Mouse (Mus musculus) lung, embryonic 14.5 days (tissue): ENCODE data around the gene Adam1a. TPM values are rescaled to one million over a fixed set of nuclear protein-coding genes. Genes with fewer than 3 reads are reported as not detected.

Source experiments
- ATAC-seq: fragments of 200-750 bp; cut with Nextera tagmentation; 2 replicates; pipeline ENCODE4 v1.8.0; 2017; ENCODE audit warnings: mild to moderate bottlenecking, moderate TSS enrichment, moderate library complexity; ENCODE audit not compliant: insufficient read depth
- DNase-seq: peaks from one replicate; pipeline ENCODE4 v3.0.0-alpha.2; 2015
- H3K27ac ChIP-seq: fragments of 300-500 bp; sonication (generic); 2 replicates; pipeline ENCODE4 v1.5.1; 2014; ENCODE audit warnings: low read depth, mild to moderate bottlenecking, moderate library complexity
- H3K27me3 ChIP-seq: fragments of 300-500 bp; sonication (generic); 2 replicates; pipeline ENCODE4 v1.6.1; 2014; ENCODE audit warnings: low read length, control low read depth; ENCODE audit not compliant: insufficient read depth
- H3K36me3 ChIP-seq: fragments of 300-500 bp; sonication (generic); 2 replicates; pipeline ENCODE4 v1.6.1; 2014; ENCODE audit warnings: control low read depth; ENCODE audit not compliant: insufficient read depth
- H3K4me1 ChIP-seq: fragments of 300-500 bp; sonication (generic); 2 replicates; pipeline ENCODE4 v1.6.1; 2014; ENCODE audit warnings: antibody characterized with exemption, control low read depth; ENCODE audit not compliant: insufficient read depth
- H3K4me2 ChIP-seq: fragments of 300-500 bp; sonication (generic); 2 replicates; pipeline ENCODE4 v1.6.1; 2014; ENCODE audit warnings: mild to moderate bottlenecking
- H3K4me3 ChIP-seq: fragments of 300-500 bp; sonication (generic); 2 replicates; pipeline ENCODE4 v1.5.1; 2014; ENCODE audit warnings: low read depth, low read length
- H3K9ac ChIP-seq: fragments of 300-500 bp; sonication (generic); 2 replicates; pipeline ENCODE4 v1.6.1; 2014
- H3K9me3 ChIP-seq: fragments of 300-500 bp; sonication (generic); 2 replicates; pipeline ENCODE4 v1.6.1; 2016; ENCODE audit warnings: low read depth, low read length, control low read depth
- CTCF ChIP-seq: IDR thresholded peaks from 2 replicates; pipeline ENCODE4 v1.5.1; 2016; ENCODE audit warnings: antibody characterized with exemption, low read depth
- WGBS: fragments of 180-500 bp; shearing (Covaris S2); extraction: QIAGEN DNeasy Blood & Tissue Kit; methylation state at CpG from one replicate; pipeline ENCODE4 v1.1.7; 2014; 5-methylcytosine and 5-hydroxymethylcytosine counted together
- polyA plus RNA-seq: library from polyadenylated mRNA; unstranded; fragments of >200 nt; fragmentation: Nextera tagmentation; extraction: Ambion mirVana; gene quantifications from 2 replicates; pipeline ENCODE4 v1.2.1, GENCODE M21; 2014

Adam1a gene
- polyA plus RNA-seq, 1 experiment from 2014 or later = 1.7 TPM

DNA sequence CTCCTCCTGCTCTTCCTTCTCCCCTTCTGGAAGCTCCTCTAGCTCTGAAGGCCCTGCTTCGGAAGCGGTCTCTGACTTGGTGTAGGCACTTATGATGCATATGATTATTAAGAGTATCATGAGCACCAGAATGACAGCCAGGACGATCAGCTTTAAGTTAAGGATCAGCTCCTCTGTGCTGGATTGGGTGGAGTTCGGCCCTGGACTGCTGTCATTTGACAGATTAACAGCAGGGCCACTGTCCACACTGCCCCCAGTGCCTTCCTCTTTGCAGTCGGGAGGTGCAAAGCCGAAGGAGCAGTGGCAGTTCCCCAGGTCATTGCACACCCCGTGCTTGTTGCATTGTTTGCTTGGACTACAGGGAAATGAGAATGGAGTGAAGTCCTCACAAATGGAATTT, 44.6 kb downstream of the Adam1a start:
- H3K9ac ChIP-seq = no peak overlapping the region
- no peak overlapping the region for H3K4me2 ChIP-seq
- H3K4me3 ChIP-seq = no peak overlapping the region
- no peaks in the 10 kb centered on the region for H3K27me3 ChIP-seq
- no peak for DNase-seq
- no peaks in the 10 kb centered on the region for H3K4me1 ChIP-seq
- no peaks in the 10 kb centered on the region for H3K9me3 ChIP-seq
- H3K36me3 ChIP-seq = no peaks in the 10 kb centered on the region
- no peak for ATAC-seq
- no peak for TF ChIP-seq CTCF
- 57% methylated on average over 7 of the region's 7 CpGs for WGBS
- H3K27ac ChIP-seq = no peak overlapping the region

DNA sequence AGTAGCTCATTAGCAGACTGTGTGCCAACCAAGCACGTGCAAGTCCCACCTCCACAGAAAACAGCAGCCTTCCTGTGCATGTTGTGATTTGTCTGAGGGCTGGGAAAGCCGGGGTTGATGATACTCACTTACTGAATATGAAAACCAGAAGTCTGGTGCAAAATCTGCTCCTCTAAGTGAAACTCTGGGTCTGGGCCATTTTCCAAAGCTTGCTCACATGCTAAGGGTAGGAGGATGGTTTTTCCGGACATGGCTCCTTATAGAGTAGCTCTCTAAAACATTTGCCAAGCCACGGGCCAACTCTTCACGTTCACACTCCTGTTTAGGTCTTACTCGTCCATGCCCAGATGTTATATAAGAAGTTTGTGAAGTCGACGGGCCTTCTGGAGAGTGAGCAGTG, 52.0 kb downstream of the Adam1a start:
- no peak overlapping the region for H3K9ac ChIP-seq
- no peak overlapping the region for H3K4me3 ChIP-seq
- no peak overlapping the region for H3K27ac ChIP-seq
- ATAC-seq = no peak
- H3K27me3 ChIP-seq = no peaks in the 10 kb centered on the region
- no peaks in the 10 kb centered on the region for H3K4me1 ChIP-seq
- 63% methylated on average over 8 of the region's 8 CpGs for WGBS
- no peak for TF ChIP-seq CTCF
- no peaks in the 10 kb centered on the region for H3K36me3 ChIP-seq
- no peak overlapping the region for H3K4me2 ChIP-seq
- DNase-seq = no peak
- H3K9me3 ChIP-seq = no peaks in the 10 kb centered on the region

DNA sequence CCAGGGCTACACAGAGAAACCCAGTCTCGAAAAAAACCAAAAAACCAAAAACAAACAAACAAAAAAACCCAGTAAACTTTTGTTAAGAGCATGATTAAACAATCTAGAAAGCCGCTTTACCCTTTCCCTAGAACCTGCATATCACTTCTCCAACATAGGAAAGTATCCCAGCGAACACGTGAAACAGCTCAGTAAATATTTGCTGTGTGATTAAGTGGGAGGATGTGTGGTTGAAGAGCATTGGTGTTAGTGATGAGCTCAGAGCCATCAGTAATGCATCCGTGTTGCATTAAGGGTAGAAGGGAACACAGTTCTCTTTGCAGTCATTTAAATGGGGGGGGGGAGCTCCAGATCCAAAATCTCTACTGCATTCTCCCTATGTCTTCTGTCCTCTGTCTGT, 60.5 kb downstream of the Adam1a start:
- no peak overlapping the region for H3K9ac ChIP-seq
- H3K9me3 ChIP-seq = no peaks in the 10 kb centered on the region
- no peak for TF ChIP-seq CTCF
- H3K36me3 ChIP-seq = no peaks in the 10 kb centered on the region
- H3K27ac ChIP-seq = no peak overlapping the region
- H3K4me2 ChIP-seq = no peak overlapping the region
- no peak for ATAC-seq
- no peak for DNase-seq
- no peaks in the 10 kb centered on the region for H3K27me3 ChIP-seq
- H3K4me3 ChIP-seq = no peak overlapping the region
- 57% methylated on average over 5 of the region's 5 CpGs for WGBS
- no peaks in the 10 kb centered on the region for H3K4me1 ChIP-seq

DNA sequence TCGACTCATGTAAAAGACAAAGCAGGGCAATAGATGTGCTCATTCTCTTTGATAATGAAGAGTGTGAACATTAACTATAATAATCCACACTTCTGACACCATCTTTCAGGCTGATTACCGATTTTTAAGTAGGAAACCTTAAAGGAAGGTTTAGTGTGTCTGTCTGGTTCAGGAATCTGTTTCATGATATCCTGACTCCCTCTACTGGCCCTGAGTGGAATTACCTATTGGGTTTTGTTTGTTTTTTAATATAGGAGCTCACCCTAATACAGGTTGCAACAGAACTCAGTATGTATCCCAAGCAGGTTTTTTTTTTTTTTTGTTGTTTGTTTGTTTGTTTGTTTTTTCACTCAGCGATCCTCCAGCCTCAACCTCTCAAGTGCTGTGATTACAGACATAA, 67.6 kb downstream of the Adam1a start:
- Histone ChIP-seq H3K27ac (no peak overlapping the region), H3K9me3 (no peaks in the 10 kb centered on the region), H3K4me2 (no peak overlapping the region), H3K9ac (no peak overlapping the region), H3K4me3 (no peak overlapping the region), H3K36me3 (no peaks in the 10 kb centered on the region), H3K27me3 (no peaks in the 10 kb centered on the region), H3K4me1 (no peaks in the 10 kb centered on the region)
- ATAC-seq = no peak
- TF ChIP-seq CTCF = peak; percentile 87
- peak; percentile 91 for DNase-seq
- WGBS = 33% methylated on average over 3 of the region's 3 CpGs

DNA sequence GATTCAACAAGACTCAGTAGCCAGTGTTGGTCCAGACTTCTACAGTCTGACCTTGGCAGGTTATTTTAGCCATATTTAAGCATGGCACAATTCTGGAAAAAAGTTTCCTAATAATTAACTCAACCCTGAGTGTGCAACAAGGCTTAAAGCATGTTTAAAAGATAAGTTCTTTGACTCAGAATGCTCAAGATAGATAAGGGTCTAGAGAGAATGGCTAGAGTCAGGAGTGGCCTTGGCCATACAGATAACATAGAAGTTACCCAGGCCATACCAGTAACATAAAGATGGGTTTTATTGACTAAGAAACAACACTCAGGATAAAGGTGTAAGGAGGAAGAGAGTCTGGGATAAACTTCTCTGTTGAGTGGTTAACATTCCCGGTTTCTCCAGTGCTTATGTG, 69.2 kb downstream of the Adam1a start:
- no peak overlapping the region for H3K9ac ChIP-seq
- no peak overlapping the region for H3K4me3 ChIP-seq
- no peak overlapping the region for H3K27ac ChIP-seq
- H3K4me2 ChIP-seq = no peak overlapping the region
- WGBS = 61% methylated on average over 1 of the region's 1 CpGs
- no peaks in the 10 kb centered on the region for H3K36me3 ChIP-seq
- H3K4me1 ChIP-seq = no peaks in the 10 kb centered on the region
- ATAC-seq (no peak), DNase-seq (no peak)
- H3K27me3 ChIP-seq = no peaks in the 10 kb centered on the region
- TF ChIP-seq CTCF = no peak
- no peaks in the 10 kb centered on the region for H3K9me3 ChIP-seq

DNA sequence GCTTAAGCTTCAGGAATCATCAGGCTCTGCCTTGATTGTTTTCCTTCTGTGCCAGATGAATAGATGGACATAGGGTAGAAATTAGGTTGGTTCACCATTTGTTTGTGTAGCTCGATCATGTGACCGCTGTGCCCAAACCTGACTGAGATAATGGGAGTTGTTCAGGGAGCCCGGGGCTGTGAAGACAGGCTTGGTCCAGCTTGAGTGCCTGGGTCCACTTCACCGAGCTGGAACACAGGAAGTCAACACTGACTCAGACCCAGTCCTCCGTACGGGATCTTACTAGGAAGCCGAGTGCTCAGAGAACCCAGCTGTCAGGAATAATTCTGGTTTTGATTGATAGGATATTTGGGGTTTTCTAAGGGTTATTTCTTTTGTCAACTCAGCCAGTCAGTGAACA, 70.7 kb downstream of the Adam1a start:
- no peaks in the 10 kb centered on the region for H3K36me3 ChIP-seq
- H3K27ac ChIP-seq = no peak overlapping the region
- no peak for TF ChIP-seq CTCF
- WGBS = 46% methylated on average over 7 of the region's 7 CpGs
- DNase-seq = no peak
- no peaks in the 10 kb centered on the region for H3K27me3 ChIP-seq
- ATAC-seq = no peak
- no peak overlapping the region for H3K4me2 ChIP-seq
- H3K4me1 ChIP-seq = no peaks in the 10 kb centered on the region
- H3K9me3 ChIP-seq = no peaks in the 10 kb centered on the region
- no peak overlapping the region for H3K4me3 ChIP-seq
- H3K9ac ChIP-seq = no peak overlapping the region

DNA sequence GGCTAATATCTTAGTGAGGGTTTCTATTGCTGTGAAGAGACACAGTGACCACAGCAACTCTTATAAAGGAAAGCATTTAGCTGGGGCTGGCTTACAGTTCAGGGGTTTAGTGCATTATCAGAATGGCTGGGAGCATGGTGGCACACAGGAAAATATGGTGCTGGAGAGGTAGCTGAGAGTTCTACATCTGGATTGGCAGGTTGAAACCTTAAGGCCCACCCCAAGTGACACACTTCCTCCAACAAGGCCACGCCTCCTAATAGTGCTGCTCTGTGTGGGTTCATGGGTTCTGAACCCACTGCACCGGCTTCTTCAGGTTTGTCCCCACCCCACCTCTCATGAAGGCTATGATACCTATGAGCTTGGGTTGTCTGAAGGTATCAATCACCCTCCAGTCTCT, 72.9 kb downstream of the Adam1a start:
- TF ChIP-seq CTCF = no peak
- WGBS = 71% methylated on average over 2 of the region's 2 CpGs

DNA sequence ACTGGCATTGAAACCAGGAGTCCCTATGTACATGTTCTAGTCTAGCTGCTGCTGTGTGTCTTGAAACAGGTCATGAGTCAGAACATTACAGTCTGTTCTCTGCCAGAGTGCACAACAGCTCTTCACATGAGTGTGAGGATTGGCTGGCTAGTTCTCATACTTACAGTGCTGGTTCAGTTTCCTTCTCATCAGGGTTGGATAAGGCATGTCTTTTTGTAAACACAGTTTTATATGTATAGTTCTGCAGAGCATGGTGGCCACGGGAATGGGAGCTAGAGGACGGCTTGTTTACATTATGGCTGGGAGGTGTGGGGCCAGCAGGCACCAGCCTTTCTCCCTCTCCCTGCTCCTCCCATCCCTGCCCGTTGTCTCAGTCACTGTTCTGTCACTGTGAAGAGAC, 75.7 kb downstream of the Adam1a start:
- no peak overlapping the region for H3K27ac ChIP-seq
- 4% methylated on average over 3 of the region's 3 CpGs for WGBS
- H3K27me3 ChIP-seq = no peaks in the 10 kb centered on the region
- no peaks in the 10 kb centered on the region for H3K36me3 ChIP-seq
- no peak for TF ChIP-seq CTCF
- no peak overlapping the region for H3K9ac ChIP-seq
- 0 out of 2 replicates have a peak, but pooled peaks cover 2% of the 10 kb centered on the region for H3K4me1 ChIP-seq
- DNase-seq (peak; percentile 64), ATAC-seq (peak; percentile 82)
- no peaks in the 10 kb centered on the region for H3K9me3 ChIP-seq
- H3K4me2 ChIP-seq = no peak overlapping the region
- H3K4me3 ChIP-seq = no peak overlapping the region

More for the DNA sequence above, 72.9 kb downstream of the Adam1a start:
- no peaks in the 10 kb centered on the region for H3K9me3 ChIP-seq
- ATAC-seq = no peak
- H3K36me3 ChIP-seq = no peaks in the 10 kb centered on the region
- no peak overlapping the region for H3K27ac ChIP-seq
- no peaks in the 10 kb centered on the region for H3K27me3 ChIP-seq
- no peak for DNase-seq
- no peak overlapping the region for H3K9ac ChIP-seq
- no peak overlapping the region for H3K4me2 ChIP-seq
- 0 out of 2 replicates have a peak, but pooled peaks cover 2% of the 10 kb centered on the region for H3K4me1 ChIP-seq
- no peak overlapping the region for H3K4me3 ChIP-seq

Other genes with a start within 250 kb of the Adam1a start
- 60.8 and 61.0 TPM in 2 replicates for gene Trafd1, start 159.8 kb downstream of the Adam1a start, polyA plus RNA-seq
- gene Naa25, start 147.5 kb downstream of the Adam1a start, polyA plus RNA-seq = 42.8 and 43.5 TPM in 2 replicates
- gene Tmem116, start 93.6 kb downstream of the Adam1a start, polyA plus RNA-seq = 1.7 and 2.0 TPM in 2 replicates
- 117 TPM in 2 replicates for gene Erp29, start 93.0 kb downstream of the Adam1a start, polyA plus RNA-seq
- 0.11 TPM in 1 of 2 replicates, not detected in the other for gene Adam1b, start 42.0 kb downstream of the Adam1a start, polyA plus RNA-seq
- not detected in 2 replicates for gene Gm42878, start within 50 bp of the Adam1a start, polyA plus RNA-seq
- 55.1 and 57.5 TPM in 2 replicates for gene Mapkapk5, start 423 bp upstream of the Adam1a start, polyA plus RNA-seq
- 123 and 125 TPM in 2 replicates for gene Aldh2, start 48.3 kb upstream of the Adam1a start, polyA plus RNA-seq
- gene Acad12, start 73.5 kb upstream of the Adam1a start, polyA plus RNA-seq = 1.7 and 1.8 TPM in 2 replicates
- 1.5 and 3.0 TPM in 2 replicates for gene Acad10, start 115.0 kb upstream of the Adam1a start, polyA plus RNA-seq
- gene Brap, start 115.1 kb upstream of the Adam1a start, polyA plus RNA-seq = 39.1 and 40.9 TPM in 2 replicates
- 79.2 and 83.9 TPM in 2 replicates for gene Atxn2, start 165.9 kb upstream of the Adam1a start, polyA plus RNA-seq